Mouse (Mus musculus) thymus, postnatal 10 days (tissue): ENCODE measurements around the gene Olfr1371.

ENCODE experiments used
- DNase-seq, 2 experiments: peaks; one replicate each; pipeline ENCODE4 v3.0.0; 2021; ENCODE audit warnings: low spot score in 2 of 2

Olfr1371 gene

DNA sequence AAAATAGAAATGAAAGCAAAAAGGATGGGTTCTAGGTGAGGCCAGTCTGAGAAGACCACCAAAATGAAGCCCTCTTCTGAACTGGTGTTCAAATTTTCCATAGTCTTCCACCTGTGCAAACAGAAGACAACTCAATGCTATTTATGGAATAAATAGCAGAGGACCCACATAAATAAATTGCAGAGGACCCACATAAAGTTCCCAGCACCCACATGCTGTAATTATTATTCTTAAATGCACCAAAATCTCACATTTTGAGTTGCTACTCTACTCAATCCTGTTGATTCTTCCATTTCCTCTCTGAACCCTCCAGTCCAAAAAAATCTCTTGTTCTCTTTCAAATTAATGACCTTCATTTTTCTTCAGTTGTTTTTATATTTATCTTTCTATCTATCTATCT, at the start of gene Olfr1371:
Gene Olfr1371, minus strand, starts transcription at position 101 of the 400 bp plus-strand sequence.
- DNase-seq, result no peak

GRCm38 (mm10) chr11:52262338-52262737, 48.6 kb upstream of the Olfr1371 start:
- DNase-seq, result peak in 1 of 2 experiments; percentile 11

DNA sequence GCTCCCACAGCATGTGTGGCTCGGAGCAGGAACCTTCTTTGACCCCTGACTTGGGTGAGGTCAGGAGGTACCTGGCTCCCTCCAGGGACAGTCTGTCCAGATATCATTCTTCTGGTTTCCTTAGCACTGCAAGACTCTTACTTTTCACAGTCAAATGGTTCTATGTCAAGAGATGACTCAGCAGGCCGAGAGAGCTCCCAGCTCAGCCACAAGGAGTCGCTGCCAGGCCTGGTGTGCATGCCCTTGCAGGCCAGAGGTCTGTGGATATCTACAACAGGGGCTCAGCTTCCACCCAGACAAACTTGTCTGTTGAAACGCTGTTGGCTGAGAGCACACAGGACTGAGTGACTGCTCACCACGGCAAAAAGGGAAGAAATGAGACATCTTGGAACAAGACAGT, 48.1 kb upstream of the Olfr1371 start:
- peak; percentile 53 to 62 for DNase-seq

DNA sequence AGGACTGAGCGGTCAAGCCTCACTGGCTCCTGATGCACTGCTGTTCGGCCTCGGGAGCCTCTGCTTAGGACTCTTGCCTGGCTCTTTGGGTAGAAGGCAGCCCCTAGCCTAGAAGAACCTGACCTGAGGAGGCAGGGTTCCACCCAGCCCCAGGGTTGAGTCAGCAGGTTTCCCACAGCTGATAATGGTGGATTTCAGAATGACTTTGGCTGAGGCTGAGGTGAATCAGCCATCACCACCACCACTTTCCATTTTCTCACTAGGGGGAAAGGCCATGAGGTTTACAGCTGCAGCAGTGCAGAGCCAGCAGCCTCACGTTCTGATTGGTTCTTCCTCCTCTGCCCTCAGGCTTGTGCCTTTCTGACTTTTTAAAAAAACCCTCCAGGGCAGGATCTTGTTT, 47.1 kb upstream of the Olfr1371 start:
- peak in 1 of 2 experiments; percentile 5 for DNase-seq

DNA sequence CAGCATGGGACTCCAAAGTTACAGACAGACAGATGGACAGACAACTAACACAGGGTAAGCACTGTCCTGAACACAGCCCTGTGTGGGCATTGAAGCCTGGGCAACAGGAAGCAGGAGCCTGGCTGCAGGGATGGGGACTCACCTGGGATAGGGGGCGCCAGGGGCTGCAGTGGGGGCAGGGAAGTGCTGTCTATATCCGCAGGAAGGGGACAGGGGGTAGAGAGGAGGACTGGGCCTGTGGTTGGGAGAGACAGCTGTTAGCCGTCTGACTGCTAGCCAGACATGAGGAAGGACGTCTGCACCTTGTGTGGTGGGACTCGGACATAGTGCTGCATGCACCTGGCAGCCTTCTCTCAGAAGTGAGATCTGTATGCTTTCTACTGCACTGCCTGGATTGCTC, 44.9 kb upstream of the Olfr1371 start:
- DNase-seq, result peak; percentile 30 to 37

GRCm38 (mm10) chr11:52257376-52257775, 43.6 kb upstream of the Olfr1371 start:
- no peak for DNase-seq

DNA sequence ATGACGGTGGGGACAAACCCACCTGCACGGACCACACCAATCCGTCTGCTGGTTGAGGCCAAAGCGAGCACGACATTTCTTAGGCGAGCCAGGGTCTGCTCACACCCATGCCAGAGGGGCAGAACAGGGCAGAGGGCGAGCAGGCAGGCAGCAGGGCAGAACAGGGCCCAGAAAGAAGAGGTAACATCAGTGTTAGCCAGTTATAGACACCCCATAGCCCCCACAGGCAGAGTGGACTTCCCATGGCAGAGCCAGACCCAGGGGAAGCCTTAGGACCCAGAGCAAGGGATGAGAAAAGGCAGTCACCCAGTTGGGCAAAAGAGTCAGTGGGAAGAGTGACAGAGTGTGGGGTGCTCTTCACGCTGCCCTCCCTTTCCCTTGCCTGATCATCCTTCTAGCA, 41.3 kb upstream of the Olfr1371 start:
- peak in 1 of 2 experiments; percentile 8 for DNase-seq

GRCm38 (mm10) chr11:52253674-52254375, 40.0 kb upstream of the Olfr1371 start:
- peak; percentile 25 to 55 for DNase-seq

- DNase-seq, result peak in 1 of 2 experiments; percentile 20
Observed at GRCm38 (mm10) chr11:52252692-52253091, 38.9 kb upstream of the Olfr1371 start.

- DNase-seq, result peak in 1 of 2 experiments; percentile 23
Observed at GRCm38 (mm10) chr11:52251770-52252169, 38.0 kb upstream of the Olfr1371 start.

DNA sequence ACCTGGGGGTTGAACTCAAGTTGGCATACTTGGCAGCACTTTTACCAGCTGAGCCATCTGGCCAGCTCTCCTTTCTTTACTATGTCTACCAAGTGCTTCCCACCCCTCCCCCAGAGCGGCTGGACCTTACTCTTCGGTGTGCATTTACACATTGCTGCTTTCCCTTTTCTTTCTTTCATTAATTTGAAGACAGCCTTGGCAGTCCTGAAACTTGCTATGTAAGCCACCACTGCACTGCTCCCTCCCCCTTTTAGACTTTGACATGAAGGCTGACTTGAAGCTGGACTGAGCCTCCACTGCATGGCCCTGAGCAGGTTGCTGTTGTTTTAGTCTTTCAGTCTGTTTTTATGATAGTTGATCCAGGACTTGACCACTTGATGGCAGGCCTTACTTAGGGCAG, 35.7 kb upstream of the Olfr1371 start:
- DNase-seq, result no peak

GRCm38 (mm10) chr11:52240898-52241542, 27.2 kb upstream of the Olfr1371 start:
- no peak for DNase-seq

DNA sequence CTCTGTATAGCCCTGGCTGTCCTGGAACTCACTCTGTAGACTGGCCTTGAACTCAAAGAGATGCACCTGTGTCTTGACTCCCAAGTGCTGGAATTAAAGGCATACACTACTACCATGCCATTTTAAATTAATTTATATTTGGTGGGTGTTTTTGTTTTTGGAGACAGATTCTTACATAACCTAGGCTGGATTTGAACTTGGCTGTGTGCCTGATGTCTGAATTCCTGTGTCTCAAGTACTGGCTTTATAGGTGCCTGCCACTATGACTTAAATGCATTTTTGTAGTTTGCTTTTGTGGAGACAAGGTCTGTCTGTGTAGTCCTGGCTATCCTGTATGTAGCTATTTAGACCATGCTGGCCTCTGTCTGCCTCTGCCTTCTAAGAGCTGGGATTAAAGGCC, 20.7 kb upstream of the Olfr1371 start:
- no peak for DNase-seq

DNA sequence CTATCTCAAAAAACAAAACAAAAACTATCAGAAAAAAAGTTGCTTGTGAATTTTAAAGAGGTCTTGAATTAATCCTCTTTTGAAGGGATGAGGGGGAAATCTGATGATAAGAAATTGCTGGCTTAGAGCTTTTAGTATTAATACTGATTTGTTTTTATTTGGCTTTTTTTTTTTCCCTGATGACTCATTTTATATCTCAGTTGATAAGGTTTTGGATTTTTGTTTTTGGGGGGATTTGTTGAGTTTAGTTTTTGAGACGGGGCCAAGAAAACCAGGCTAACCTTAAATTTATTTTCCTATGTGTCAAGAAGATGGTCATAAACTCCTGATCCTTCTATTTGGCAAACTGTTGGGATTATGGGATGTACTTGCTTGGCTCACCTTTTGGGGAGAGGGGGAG, 20.1 kb upstream of the Olfr1371 start:
- DNase-seq, result no peak

DNA sequence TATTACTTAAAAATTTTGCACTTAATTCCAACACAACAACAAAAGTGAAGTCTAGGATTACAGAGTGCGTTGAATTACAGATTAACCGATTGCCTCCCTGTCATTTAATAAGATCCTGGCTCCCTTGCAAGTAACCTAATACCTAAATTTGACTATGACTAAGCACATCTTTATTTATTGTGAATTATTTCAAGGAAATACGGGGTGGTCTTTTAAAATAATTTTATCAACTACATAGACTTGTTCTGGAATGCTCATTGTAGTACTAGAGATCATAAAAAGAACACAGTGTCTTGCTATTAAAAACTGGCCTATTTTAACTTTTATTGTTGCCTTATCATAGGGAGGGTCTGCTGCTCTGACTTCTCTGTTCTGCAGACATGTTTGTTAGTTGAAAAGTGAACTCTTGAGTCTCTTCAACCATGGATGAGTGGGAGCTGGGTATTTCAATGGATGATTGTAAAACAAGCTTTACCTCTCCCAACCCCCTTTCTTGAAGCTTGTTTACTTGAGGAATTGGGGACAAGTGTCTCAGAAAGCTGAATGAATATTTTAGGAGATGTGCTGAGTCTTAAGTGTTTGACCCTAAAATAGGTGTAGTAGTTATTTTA, 19.4 kb upstream of the Olfr1371 start:
- no peak for DNase-seq

DNA sequence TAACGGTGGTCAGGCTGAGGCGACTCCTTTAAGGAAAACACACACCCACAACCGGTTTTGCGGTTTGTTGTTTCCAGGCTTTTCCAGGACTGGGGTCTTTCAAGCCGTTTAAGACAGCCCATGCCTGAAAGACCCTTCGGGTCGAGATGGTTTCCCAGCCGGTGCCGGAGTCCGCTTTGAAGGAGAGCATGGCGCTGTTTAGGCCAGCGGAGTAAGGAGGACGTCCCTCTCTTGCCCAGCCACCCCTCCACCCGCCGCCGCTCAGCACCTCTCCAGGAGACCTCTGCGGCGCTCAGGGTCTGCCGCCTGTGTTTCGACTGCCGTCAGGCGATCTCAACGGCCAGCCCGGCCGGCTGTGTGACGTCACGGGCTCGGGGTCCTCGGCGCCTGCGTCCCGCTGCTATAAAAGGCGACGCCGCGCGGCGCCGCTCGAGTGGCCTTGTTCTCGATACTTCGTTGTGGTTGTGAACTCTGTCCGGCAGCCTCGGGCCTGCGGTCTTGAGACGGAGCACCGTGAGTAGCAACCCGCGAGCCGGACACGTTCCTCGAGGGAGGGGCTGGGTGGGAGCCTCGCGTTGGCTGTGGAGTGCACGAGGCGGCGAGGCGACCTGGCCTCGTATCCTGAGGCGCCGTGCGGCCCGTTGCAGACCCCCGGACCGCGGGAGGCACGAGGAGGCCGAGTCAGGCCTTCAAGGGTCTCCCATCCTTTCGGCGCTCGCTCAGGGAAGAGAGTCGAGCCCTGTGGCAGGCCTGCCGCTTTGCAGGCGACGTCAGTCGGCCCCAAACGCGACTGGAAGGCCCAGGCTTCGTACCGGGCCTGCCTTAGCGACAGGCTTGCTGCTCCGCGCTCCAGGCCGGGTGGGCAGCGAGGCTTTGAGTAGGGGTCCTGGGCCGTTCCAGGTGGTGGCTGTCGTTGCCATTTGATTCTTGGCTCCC, 18.1 kb upstream of the Olfr1371 start, which contains the start of gene Skp1a:
Gene Skp1a, plus strand, starts transcription at position 390 of the 936 bp plus-strand sequence.
- DNase-seq, result peak; percentile 88 to 95

DNA sequence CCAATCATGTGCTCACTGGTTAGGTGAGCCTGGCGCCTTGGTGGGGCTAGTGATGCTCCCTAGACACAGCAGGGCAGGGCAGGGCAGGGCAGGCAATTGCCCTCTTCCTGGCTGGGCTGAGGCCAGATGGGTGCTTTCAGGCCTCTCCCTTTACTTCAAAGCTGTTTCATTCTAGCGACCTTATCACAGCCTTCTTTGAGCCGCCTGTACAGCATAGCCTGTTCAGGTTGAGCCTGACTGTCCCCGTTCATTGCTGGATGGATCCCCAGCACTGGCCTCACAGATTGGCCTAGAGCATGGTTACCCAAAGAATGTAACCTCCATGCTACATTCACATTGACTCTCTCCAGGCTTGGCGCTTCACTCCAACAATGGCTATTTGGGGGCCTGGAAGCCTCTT, 16.9 kb upstream of the Olfr1371 start:
- DNase-seq, result no peak

- no peak for DNase-seq
Observed at GRCm38 (mm10) chr11:52228722-52229448, 15.1 kb upstream of the Olfr1371 start.

DNA sequence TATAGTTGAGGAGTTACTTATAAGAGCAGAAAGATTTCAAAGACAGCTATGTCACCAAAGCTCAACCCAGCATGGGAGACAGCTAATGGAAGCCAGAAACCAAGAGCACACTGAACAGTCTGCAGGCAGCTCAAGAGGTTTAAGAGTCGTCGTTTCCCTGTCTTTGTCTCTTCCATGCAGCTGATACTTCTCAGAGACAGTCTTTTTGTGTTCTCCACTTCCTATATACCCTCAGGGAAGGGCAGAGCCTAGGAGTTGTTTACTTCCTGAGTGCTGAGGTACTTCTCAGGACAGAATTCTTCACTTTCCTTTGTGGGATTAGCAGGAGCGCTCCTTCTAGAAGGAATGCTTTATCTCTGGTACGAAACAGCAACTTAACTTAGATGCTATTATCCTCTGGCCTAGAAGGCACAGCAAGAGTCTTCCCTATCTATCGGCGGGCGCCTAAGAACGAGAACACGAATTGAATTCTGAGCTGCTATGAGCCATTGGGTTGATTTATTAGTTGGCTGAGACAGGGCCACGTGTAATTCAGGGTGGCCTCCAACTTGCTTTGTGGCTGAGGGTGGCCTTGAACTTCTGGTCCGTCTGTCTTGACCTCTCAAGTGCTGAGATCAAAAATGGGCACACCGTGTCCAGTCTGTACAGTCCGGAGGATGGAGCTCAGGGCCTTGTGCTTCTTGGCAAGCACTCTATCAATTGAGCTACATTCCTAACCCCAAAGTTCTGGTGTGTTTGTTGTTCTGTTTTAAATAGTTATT, 13.9 kb upstream of the Olfr1371 start:
- DNase-seq, result no peak

GRCm38 (mm10) chr11:52227053-52227452, 13.3 kb upstream of the Olfr1371 start:
- no peak for DNase-seq
